Mouse (Mus musculus) hindbrain, postnatal 0 days (tissue): ENCODE results near the gene Gstm3. TPM values are rescaled to one million over a fixed set of nuclear protein-coding genes. Genes with fewer than 3 reads are reported as not detected.
"Not testable (repeated sequence)": the region's sequence is repeated elsewhere in the genome, so short reads cannot be mapped to it uniquely, and the experiment has no call there.

Experiments used
- ATAC-seq: fragments of 200-750 bp; cut with Nextera tagmentation; 2 replicates; pipeline ENCODE4 v1.8.0; 2017; ENCODE audit warnings: mild to moderate bottlenecking, moderate TSS enrichment, moderate library complexity
- DNase-seq: peaks from one replicate; pipeline ENCODE4 v3.0.0-alpha.2; 2015; ENCODE audit warnings: low spot score
- H3K27ac ChIP-seq: fragments of 300-500 bp; sonication (generic); 2 replicates; pipeline ENCODE4 v1.5.1; 2014; ENCODE audit warnings: mild to moderate bottlenecking
- H3K27me3 ChIP-seq: fragments of 300-500 bp; sonication (generic); 2 replicates; pipeline ENCODE4 v1.6.1; 2014; ENCODE audit warnings: low read length, mixed read lengths; ENCODE audit not compliant: insufficient read depth
- H3K36me3 ChIP-seq: fragments of 300-500 bp; sonication (generic); 2 replicates; pipeline ENCODE4 v1.6.1; 2014; ENCODE audit warnings: low read length, mixed read lengths; ENCODE audit not compliant: insufficient read depth
- H3K4me1 ChIP-seq: fragments of 300-500 bp; sonication (generic); 2 replicates; pipeline ENCODE4 v1.6.1; 2014; ENCODE audit warnings: antibody characterized with exemption, low read length, mixed read lengths; ENCODE audit not compliant: insufficient read depth
- H3K4me2 ChIP-seq: fragments of 300-500 bp; sonication (generic); 2 replicates; pipeline ENCODE4 v1.6.1; 2014; ENCODE audit warnings: low read depth, mild to moderate bottlenecking, low read length, moderate library complexity, mixed read lengths
- H3K4me3 ChIP-seq: fragments of 300-500 bp; sonication (generic); 2 replicates; pipeline ENCODE4 v1.5.1; 2014; ENCODE audit warnings: low read length
- H3K9ac ChIP-seq: fragments of 300-500 bp; sonication (generic); replicated peaks from 2 replicates; pipeline ENCODE4 v1.6.1; 2014; ENCODE audit warnings: mild to moderate bottlenecking, low read length, moderate library complexity, mixed read lengths
- H3K9me3 ChIP-seq: fragments of 300-500 bp; sonication (generic); 2 replicates; pipeline ENCODE4 v1.6.1; 2016; ENCODE audit warnings: low read length, mixed read lengths
- CTCF ChIP-seq: IDR thresholded peaks from 2 replicates; pipeline ENCODE4 v1.5.1; 2016; ENCODE audit warnings: antibody characterized with exemption, control low read depth, low read depth
- WGBS: fragments of 180-500 bp; shearing (Covaris S2); extraction: QIAGEN DNeasy Blood & Tissue Kit; methylation state at CpG from one replicate; pipeline ENCODE4 v1.1.7; 2014; 5-methylcytosine and 5-hydroxymethylcytosine counted together
- polyA plus RNA-seq: library from polyadenylated mRNA; unstranded; fragments of >200 nt; fragmentation: Nextera tagmentation; extraction: Ambion mirVana; gene quantifications from 2 replicates; pipeline ENCODE4 v1.2.1, GENCODE M21; 2015
- total RNA-seq: library from RNA; depleted of rRNA; stranded (reverse); fragments of >200 nt; gene quantifications from 2 replicates; pipeline ENCODE4 v1.2.3, GENCODE M21; 2014

Gene Gstm3
- total and polyA plus RNA-seq, 2 experiments from 2014 or later: 0.15 TPM; not detected in 1

DNA sequence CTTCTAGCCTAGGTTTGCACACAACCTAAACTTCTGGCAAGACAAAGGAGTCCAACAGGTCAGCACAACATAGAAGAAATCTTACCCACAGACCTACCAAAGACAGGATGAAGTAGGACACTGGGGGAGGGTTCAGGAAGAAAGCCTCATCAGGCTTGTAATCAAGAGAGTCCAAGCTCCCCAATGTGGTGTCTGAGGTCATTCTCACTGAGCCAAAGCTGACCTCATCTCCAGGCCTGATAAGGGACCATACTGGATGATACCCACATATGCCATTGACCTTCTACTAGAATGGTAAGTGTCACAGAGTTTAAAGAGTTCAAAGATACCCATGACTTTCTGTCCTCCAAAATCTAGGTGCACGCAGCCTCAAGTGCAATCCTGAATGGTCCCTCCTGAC is 5.2 kb upstream of the Gstm3 start:
- Histone ChIP-seq H3K27ac (no peak overlapping the region), H3K4me2 (no peak overlapping the region), H3K36me3 (no peaks in the 10 kb centered on the region), H3K9me3 (no peaks in the 10 kb centered on the region), H3K9ac (no peak overlapping the region), H3K4me1 (no peaks in the 10 kb centered on the region), H3K4me3 (no peak overlapping the region), H3K27me3 (no peaks in the 10 kb centered on the region)
- no peak for TF ChIP-seq CTCF
- DNase-seq (no peak), ATAC-seq (no peak)
- WGBS: 97% methylated on average over 1 of the region's 1 CpGs

DNA sequence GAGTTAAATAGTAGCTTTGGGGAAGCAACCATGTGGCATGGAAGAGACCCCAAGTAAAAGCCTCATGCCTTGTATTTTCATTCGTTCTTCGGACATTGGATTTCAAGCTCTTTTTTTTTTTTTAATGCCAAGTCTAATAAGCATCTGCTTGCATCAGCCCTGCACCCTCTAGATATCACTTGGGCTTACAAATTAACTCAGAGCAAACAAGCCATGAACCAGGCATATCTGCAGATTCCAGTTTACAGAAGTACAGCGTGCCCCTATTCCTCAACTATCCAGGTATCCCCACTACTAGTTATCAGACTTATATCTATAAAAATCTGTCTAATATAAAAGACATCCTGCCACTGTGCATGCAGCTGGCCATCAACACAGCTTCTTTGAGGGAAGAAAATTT is 3.0 kb upstream of the Gstm3 start:
- no peak for TF ChIP-seq CTCF
- Histone ChIP-seq H3K36me3 (no peaks in the 10 kb centered on the region), H3K9me3 (no peaks in the 10 kb centered on the region), H3K27me3 (no peaks in the 10 kb centered on the region), H3K4me1 (no peaks in the 10 kb centered on the region), H3K9ac (no peak overlapping the region), H3K4me3 (no peak overlapping the region), H3K27ac (no peak overlapping the region), H3K4me2 (no peak overlapping the region)
- no peak for ATAC-seq
- DNase-seq: no peak
- 87% methylated on average over 3 of the region's 3 CpGs for WGBS

DNA sequence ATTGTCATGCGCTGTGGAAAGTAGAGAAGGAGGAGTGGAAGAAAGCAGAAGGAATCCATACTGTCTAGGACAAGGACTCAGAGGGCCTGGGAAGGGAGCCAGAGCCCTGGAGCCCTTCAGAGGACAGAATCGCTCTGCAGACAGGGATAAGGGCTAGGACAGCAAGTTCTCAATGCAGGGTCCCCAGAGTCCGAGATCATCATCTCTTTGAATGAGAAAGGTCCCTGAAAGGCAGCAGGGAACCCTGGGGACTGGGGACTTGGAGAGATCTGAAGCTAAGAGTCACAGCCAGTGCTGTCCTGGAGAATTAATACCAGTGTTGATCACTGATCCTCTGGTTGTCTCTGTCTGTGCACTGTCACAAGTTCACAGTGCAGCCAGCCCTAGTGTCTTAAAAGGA is 2.0 kb upstream of the Gstm3 start:
- not testable (repeated sequence) for H3K9me3 ChIP-seq

DNA sequence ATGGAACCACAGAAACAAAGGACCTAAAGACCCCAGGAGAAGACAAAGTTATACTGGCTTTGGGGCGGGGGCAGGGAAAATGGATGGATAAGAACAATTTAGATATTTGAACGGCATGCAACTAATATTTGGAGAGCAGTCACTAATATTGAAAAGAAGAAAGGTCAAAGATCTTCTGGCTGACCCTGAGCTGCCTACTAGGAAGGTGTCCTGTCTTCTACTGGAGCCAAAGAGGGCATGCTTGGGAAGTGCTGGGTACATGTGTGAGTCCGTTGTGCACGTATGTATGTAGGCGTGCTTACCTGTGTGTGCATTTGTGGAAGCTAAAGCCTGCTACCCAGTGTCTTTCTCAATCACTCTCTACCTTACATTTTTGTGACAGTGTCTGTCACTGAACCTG is 2.5 kb downstream of the Gstm3 start:
- TF ChIP-seq CTCF: no peak
- DNase-seq: no peak
- H3K9ac ChIP-seq: no peak overlapping the region
- H3K9me3 ChIP-seq: no peaks in the 10 kb centered on the region
- no peak overlapping the region for H3K4me2 ChIP-seq
- no peak overlapping the region for H3K27ac ChIP-seq
- no peaks in the 10 kb centered on the region for H3K36me3 ChIP-seq
- no peak overlapping the region for H3K4me3 ChIP-seq
- 0 out of 2 replicates have a peak, but pooled peaks cover 3% of the 10 kb centered on the region for H3K4me1 ChIP-seq
- ATAC-seq: no peak
- 97% methylated on average over 5 of the region's 5 CpGs for WGBS
- no peaks in the 10 kb centered on the region for H3K27me3 ChIP-seq

More for the DNA sequence above, 2.0 kb upstream of the Gstm3 start:
- not testable (repeated sequence) for H3K4me3 ChIP-seq, ATAC-seq, DNase-seq, H3K27me3 ChIP-seq, H3K9ac ChIP-seq, H3K36me3 ChIP-seq, H3K4me1 ChIP-seq, H3K27ac ChIP-seq, H3K4me2 ChIP-seq
- WGBS: 47% methylated on average over 3 of the region's 3 CpGs

DNA sequence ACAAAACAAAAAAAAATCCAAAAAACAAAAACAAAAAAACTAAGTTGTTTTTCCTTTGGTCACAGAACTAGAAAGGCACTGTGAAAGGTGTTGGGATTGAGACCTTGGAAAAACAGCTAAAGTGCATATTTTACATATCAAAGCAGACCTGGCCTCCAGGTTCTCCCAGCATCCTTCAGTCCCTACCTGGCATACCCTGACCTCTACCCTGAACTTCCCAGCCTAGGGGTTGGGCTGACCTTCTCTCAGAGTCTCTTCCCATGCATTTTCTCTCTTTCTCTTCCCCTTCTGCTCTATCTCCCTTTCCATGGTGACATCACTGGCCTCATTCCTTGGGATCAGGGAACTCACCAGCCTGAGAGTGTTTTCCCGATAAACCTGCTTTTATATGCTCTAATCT is 3.5 kb downstream of the Gstm3 start:
- no peaks in the 10 kb centered on the region for H3K27me3 ChIP-seq
- DNase-seq (no peak), ATAC-seq (no peak)
- no peak overlapping the region for H3K4me3 ChIP-seq
- TF ChIP-seq CTCF: no peak
- H3K9me3 ChIP-seq: no peaks in the 10 kb centered on the region
- no peak overlapping the region for H3K27ac ChIP-seq
- H3K36me3 ChIP-seq: no peaks in the 10 kb centered on the region
- no peak overlapping the region for H3K9ac ChIP-seq
- 0 out of 2 replicates have a peak, but pooled peaks cover 3% of the 10 kb centered on the region for H3K4me1 ChIP-seq
- 72% methylated on average over 1 of the region's 1 CpGs for WGBS
- H3K4me2 ChIP-seq: no peak overlapping the region

DNA sequence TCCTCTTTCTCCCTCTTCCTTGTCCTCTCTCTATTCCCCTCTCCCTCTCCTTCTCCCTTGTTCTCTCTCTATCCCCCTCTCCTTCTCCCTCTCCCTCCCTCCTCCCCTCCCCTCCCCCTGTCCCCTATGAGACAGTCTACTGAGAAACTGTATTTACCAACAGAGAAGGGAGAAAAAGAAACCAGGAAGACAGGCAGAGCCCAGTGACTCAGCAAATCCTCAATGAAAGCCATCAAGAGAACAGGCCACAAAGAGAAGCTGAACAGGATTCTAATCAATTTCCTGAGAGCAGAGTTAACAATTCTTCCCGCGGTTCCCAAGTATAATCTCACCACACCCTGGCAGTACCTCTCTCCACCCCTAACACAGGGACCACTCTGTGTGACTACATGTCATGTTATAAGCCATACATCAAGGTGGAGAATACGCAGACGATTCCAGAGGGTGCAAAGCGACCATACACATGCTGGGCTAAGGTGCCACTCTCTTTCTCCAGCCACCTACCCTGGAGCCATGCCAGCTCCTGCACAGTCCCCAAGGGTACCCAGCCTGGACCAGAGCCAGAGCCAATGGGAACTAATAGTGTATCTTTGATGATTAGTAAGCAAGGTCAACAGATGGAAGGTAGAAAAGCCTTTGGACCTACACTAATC is 4.3 kb downstream of the Gstm3 start:
- Histone ChIP-seq H3K9ac (no peak overlapping the region), H3K36me3 (no peaks in the 10 kb centered on the region), H3K27me3 (no peaks in the 10 kb centered on the region), H3K4me1 (0 out of 2 replicates have a peak, but pooled peaks cover 3% of the 10 kb centered on the region), H3K27ac (no peak overlapping the region), H3K9me3 (no peaks in the 10 kb centered on the region), H3K4me3 (no peak overlapping the region), H3K4me2 (no peak overlapping the region)
- WGBS: 72% methylated on average over 5 of the region's 5 CpGs
- no peak for DNase-seq
- no peak for TF ChIP-seq CTCF
- ATAC-seq: peak; percentile 24; the same call in 1 of the 2 replicates

DNA sequence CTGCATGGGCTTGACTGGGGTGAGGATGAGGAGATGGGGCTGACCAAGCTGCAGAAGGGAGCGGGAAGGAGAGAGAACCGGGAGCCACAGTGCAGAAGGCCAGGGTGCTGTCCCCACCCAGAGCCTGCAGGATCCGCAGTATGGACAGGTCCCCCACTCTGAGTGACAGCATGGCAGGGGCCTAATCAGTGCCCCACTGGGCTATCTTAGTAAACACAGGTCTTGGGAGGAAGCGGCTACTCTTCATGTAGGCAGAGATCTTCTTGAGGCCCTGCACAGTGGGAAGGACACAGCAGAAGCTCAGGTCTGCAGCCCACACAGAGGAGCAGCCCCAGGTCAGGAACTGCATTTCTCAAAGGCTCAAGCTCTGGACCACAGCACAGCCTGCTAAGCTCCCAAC is 5.1 kb downstream of the Gstm3 start:
- H3K9me3 ChIP-seq: no peaks in the 10 kb centered on the region
- 0 out of 2 replicates have a peak, but pooled peaks cover 3% of the 10 kb centered on the region for H3K4me1 ChIP-seq
- WGBS: 85% methylated on average over 4 of the region's 4 CpGs
- DNase-seq: no peak
- no peak overlapping the region for H3K4me2 ChIP-seq
- no peak for ATAC-seq
- H3K27me3 ChIP-seq: no peaks in the 10 kb centered on the region
- H3K4me3 ChIP-seq: no peak overlapping the region
- H3K27ac ChIP-seq: no peak overlapping the region
- H3K9ac ChIP-seq: no peak overlapping the region
- TF ChIP-seq CTCF: no peak
- H3K36me3 ChIP-seq: no peaks in the 10 kb centered on the region

DNA sequence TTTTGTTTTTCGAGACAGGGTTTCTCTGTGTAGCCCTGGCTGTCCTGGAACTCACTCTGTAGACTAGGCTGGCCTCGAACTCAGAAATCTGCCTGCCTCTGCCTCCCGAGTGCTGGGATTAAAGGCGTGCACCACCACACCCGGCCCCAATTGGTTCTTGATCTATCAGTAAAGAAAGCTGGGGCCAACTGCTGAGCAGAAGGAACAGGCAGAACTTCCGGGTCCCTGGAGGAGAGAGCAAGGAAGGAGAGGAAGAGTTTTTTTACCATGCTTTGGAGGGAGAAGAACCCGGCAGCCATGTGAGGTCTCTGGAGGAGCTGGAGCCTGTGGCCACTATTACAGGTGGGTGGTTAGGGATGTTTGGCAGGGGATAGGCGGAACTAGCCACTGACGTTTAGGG is 13.8 kb downstream of the Gstm3 start:
- not testable (repeated sequence) for H3K36me3 ChIP-seq, H3K4me2 ChIP-seq, H3K27me3 ChIP-seq, H3K9ac ChIP-seq, DNase-seq, H3K4me3 ChIP-seq, H3K4me1 ChIP-seq, H3K27ac ChIP-seq, ATAC-seq, H3K9me3 ChIP-seq
- 91% methylated on average over 9 of the region's 9 CpGs for WGBS
